Mouse (Mus musculus) heart, adult 11 months (tissue): ENCODE data around the gene Crx.

Experiments
- DNase-seq: peaks from one replicate; pipeline ENCODE4 v3.0.0; 2022

Crx gene

DNA sequence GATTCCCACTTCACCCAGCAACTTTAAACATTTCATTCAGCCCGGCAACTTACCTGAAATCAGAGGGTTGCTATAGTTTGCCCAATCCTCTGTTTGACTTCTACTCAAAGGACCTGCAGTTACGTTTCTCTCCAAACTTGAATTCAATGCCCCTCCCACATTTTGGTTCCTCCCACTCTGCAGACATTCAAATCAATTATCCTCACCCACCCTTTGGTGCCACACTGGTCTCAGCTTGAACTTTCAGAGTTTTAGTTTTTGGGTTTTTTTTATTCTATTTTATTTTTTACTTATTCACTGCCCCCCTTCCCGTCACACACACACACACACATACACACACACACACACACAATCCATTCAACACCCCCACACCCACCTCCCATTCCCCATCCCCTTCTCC, 40.2 kb downstream of the Crx start, which contains the start of gene Obox6:
Gene Obox6 (minus strand): TSS at position 101 of the 400 bp plus-strand sequence.
- no peak for DNase-seq
